Mouse (Mus musculus): ENCODE data around the gene Gnl1. TPM values are rescaled to one million over a fixed set of nuclear protein-coding genes. Genes with fewer than 3 reads are reported as not detected.
"Not testable (repeated sequence)": the region's sequence is repeated elsewhere in the genome, so short reads cannot be mapped to it uniquely, and the experiment has no call there.

Gene Gnl1
- polyA plus RNA-seq (2015; fragmentation: Nextera tagmentation; extraction: Ambion mirVana): 49.4 and 50.3 TPM in 2 replicates

GRCm38 (mm10) chr17:35979401-35980362, at the start of gene Gnl1, which contains the start of gene Prr3:
Gene Gnl1 (plus strand): TSS chr17:35979851.
Gene Prr3 (minus strand): TSS chr17:35980236.
- Histone ChIP-seq H3K27me3 (no peaks in the 10 kb centered on the region), H3K4me2 (peak within 1 kb of the TSS; percentile 78), H3K4me1 (peaks cover 18% of the 10 kb centered on the region), H3K27ac (peak within 1 kb of the TSS; percentile 98), H3K4me3 (peak within 1 kb of the TSS; percentile 90), H3K9ac (peak within 1 kb of the TSS; percentile 80), H3K36me3 (peaks cover 33% of the 10 kb centered on the region), H3K9me3 (no peaks in the 10 kb centered on the region)
- WGBS: under 1% methylated on average over 93 of the region's 109 CpGs
- peak; percentile 87 for ATAC-seq (ENCODE audit: borderline replicate concordance, extremely low read depth, low FRiP score, low TSS enrichment)

GRCm38 (mm10) chr17:35930627-35931026, 49.0 kb upstream of the Gnl1 start:
- 94% methylated on average over 12 of the region's 12 CpGs for WGBS
- H3K4me1 ChIP-seq: no peaks in the 10 kb centered on the region

GRCm38 (mm10) chr17:35932608-35933007, 47.0 kb upstream of the Gnl1 start:
- H3K27me3 ChIP-seq: no peaks in the 10 kb centered on the region
- no peaks in the 10 kb centered on the region for H3K4me1 ChIP-seq
- WGBS: 90% methylated on average over 4 of the region's 4 CpGs
- ATAC-seq (ENCODE audit: borderline replicate concordance, extremely low read depth, low FRiP score, low TSS enrichment): no peak
- no peak overlapping the region for H3K4me3 ChIP-seq
- H3K36me3 ChIP-seq: peaks cover 41% of the 10 kb centered on the region
- H3K9ac ChIP-seq: no peak overlapping the region
- H3K27ac ChIP-seq: no peak overlapping the region
- H3K9me3 ChIP-seq: no peaks in the 10 kb centered on the region
- no peak overlapping the region for H3K4me2 ChIP-seq

More at GRCm38 (mm10) chr17:35930627-35931026, 49.0 kb upstream of the Gnl1 start:
- H3K9me3 ChIP-seq: no peaks in the 10 kb centered on the region
- peak; percentile 25; the same call in 1 of the 2 replicates for ATAC-seq (ENCODE audit: borderline replicate concordance, extremely low read depth, low FRiP score, low TSS enrichment)
- no peak overlapping the region for H3K9ac ChIP-seq
- H3K4me3 ChIP-seq: no peak overlapping the region
- no peaks in the 10 kb centered on the region for H3K27me3 ChIP-seq
- H3K27ac ChIP-seq: no peak overlapping the region
- H3K4me2 ChIP-seq: no peak overlapping the region
- H3K36me3 ChIP-seq: peaks cover 57% of the 10 kb centered on the region

- not testable (repeated sequence) for H3K4me3 ChIP-seq; H3K4me2 ChIP-seq; H3K4me1 ChIP-seq; H3K27ac ChIP-seq; H3K36me3 ChIP-seq; H3K27me3 ChIP-seq; ATAC-seq (ENCODE audit: borderline replicate concordance, extremely low read depth, low FRiP score, low TSS enrichment); H3K9ac ChIP-seq; H3K9me3 ChIP-seq
- WGBS: 84% methylated on average over 14 of the region's 14 CpGs
Measured at GRCm38 (mm10) chr17:35935763-35936162, 43.9 kb upstream of the Gnl1 start.

- ATAC-seq (ENCODE audit: borderline replicate concordance, extremely low read depth, low FRiP score, low TSS enrichment): no peak
- 28% methylated on average over 2 of the region's 2 CpGs for WGBS
- H3K27me3 ChIP-seq: no peaks in the 10 kb centered on the region
Measured at GRCm38 (mm10) chr17:35937700-35938348, 41.8 kb upstream of the Gnl1 start.

DNA sequence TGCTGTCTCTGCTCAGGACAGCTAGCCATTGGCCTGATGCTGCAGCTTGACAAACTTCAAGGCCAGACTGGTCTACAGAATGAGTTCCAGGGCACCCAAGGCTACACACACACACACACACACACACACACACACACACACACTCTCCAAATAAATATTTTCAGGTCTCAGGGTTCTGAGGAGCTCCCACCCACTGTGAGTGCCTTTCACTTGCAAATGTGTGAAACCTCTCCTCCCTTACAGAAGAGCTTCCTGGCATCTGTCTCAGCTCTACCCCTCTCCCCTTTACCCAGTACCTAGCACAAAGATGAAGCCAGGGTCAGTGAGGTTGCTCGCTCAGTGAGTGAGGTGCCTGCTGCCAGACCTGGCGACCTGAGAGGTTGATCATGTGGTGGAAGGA, 40.5 kb upstream of the Gnl1 start:
- H3K4me3 ChIP-seq: no peak overlapping the region
- H3K4me1 ChIP-seq: no peaks in the 10 kb centered on the region
- no peaks in the 10 kb centered on the region for H3K9me3 ChIP-seq
- no peak overlapping the region for H3K9ac ChIP-seq
- H3K4me2 ChIP-seq: no peak overlapping the region
- no peaks in the 10 kb centered on the region for H3K36me3 ChIP-seq
- no peak overlapping the region for H3K27ac ChIP-seq
- no peaks in the 10 kb centered on the region for H3K27me3 ChIP-seq
- ATAC-seq (ENCODE audit: borderline replicate concordance, extremely low read depth, low FRiP score, low TSS enrichment): no peak
- WGBS: 41% methylated on average over 2 of the region's 2 CpGs

More at GRCm38 (mm10) chr17:35937700-35938348, 41.8 kb upstream of the Gnl1 start:
- no peaks in the 10 kb centered on the region for H3K4me1 ChIP-seq
- no peak overlapping the region for H3K9ac ChIP-seq
- no peak overlapping the region for H3K4me3 ChIP-seq
- no peak overlapping the region for H3K4me2 ChIP-seq
- no peak overlapping the region for H3K27ac ChIP-seq
- H3K36me3 ChIP-seq: no peaks in the 10 kb centered on the region
- H3K9me3 ChIP-seq: no peaks in the 10 kb centered on the region

GRCm38 (mm10) chr17:35939941-35940340, 39.7 kb upstream of the Gnl1 start:
- Histone ChIP-seq H3K4me1 (no peaks in the 10 kb centered on the region), H3K36me3 (no peaks in the 10 kb centered on the region), H3K9ac (no peak overlapping the region), H3K27ac (no peak overlapping the region), H3K4me3 (no peak overlapping the region), H3K4me2 (no peak overlapping the region), H3K9me3 (no peaks in the 10 kb centered on the region), H3K27me3 (no peaks in the 10 kb centered on the region)
- ATAC-seq (ENCODE audit: borderline replicate concordance, extremely low read depth, low FRiP score, low TSS enrichment): no peak
- 45% methylated on average over 1 of the region's 1 CpGs for WGBS

- H3K27ac ChIP-seq; ATAC-seq (ENCODE audit: borderline replicate concordance, extremely low read depth, low FRiP score, low TSS enrichment); H3K9me3 ChIP-seq; H3K9ac ChIP-seq; H3K4me2 ChIP-seq; H3K4me1 ChIP-seq; H3K27me3 ChIP-seq; H3K36me3 ChIP-seq; H3K4me3 ChIP-seq: not testable (repeated sequence)
Measured at GRCm38 (mm10) chr17:35950946-35951345, 28.7 kb upstream of the Gnl1 start.

DNA sequence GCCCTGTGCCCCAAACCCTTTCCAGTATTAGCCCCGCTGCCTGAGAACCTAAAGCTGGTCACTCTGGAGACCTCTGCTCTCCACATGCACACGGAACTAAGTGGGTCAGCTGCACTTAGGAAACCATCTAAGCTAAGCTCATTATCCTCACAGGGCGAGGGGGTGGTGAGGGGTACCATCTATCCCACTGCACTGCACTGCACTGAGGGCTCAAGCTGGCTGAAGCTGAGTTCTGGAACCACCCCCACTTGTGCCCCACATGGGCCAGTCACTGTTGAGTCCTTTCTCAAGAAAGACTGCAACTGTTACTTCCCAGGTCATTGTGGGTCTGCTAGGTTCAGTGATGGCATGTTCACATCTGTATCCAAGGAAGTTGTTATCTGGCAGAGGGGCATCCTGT, 27.1 kb upstream of the Gnl1 start:
- H3K27ac ChIP-seq; H3K4me2 ChIP-seq; H3K9me3 ChIP-seq; H3K4me3 ChIP-seq; H3K27me3 ChIP-seq; H3K9ac ChIP-seq; H3K4me1 ChIP-seq; ATAC-seq (ENCODE audit: borderline replicate concordance, extremely low read depth, low FRiP score, low TSS enrichment): not testable (repeated sequence)
- 85% methylated on average over 3 of the region's 3 CpGs for WGBS
- peaks cover 21% of the 10 kb centered on the region for H3K36me3 ChIP-seq

- no peaks in the 10 kb centered on the region for H3K27me3 ChIP-seq
- no peak for ATAC-seq (ENCODE audit: borderline replicate concordance, extremely low read depth, low FRiP score, low TSS enrichment)
- WGBS: 75% methylated on average over 8 of the region's 8 CpGs
Measured at GRCm38 (mm10) chr17:35954665-35955064, 25.0 kb upstream of the Gnl1 start.

GRCm38 (mm10) chr17:35958533-35959223, 21.0 kb upstream of the Gnl1 start:
- no peak overlapping the region for H3K4me2 ChIP-seq
- H3K9me3 ChIP-seq: no peaks in the 10 kb centered on the region
- no peak overlapping the region for H3K9ac ChIP-seq
- no peaks in the 10 kb centered on the region for H3K27me3 ChIP-seq
- no peak for ATAC-seq (ENCODE audit: borderline replicate concordance, extremely low read depth, low FRiP score, low TSS enrichment)
- H3K4me1 ChIP-seq: no peaks in the 10 kb centered on the region
- H3K4me3 ChIP-seq: no peak overlapping the region
- WGBS: 94% methylated on average over 15 of the region's 15 CpGs
- peaks cover 82% of the 10 kb centered on the region for H3K36me3 ChIP-seq
- no peak overlapping the region for H3K27ac ChIP-seq

More at GRCm38 (mm10) chr17:35954665-35955064, 25.0 kb upstream of the Gnl1 start:
- Histone ChIP-seq H3K4me2 (no peak overlapping the region), H3K27ac (no peak overlapping the region), H3K4me1 (no peaks in the 10 kb centered on the region), H3K36me3 (peaks cover 43% of the 10 kb centered on the region), H3K9ac (no peak overlapping the region), H3K4me3 (no peak overlapping the region), H3K9me3 (no peaks in the 10 kb centered on the region)

Data from lung, embryonic 15.5 days (tissue).